Mouse (Mus musculus) hindbrain, embryonic 13.5 days (tissue): ENCODE results near the gene Taf9. TPM values are rescaled to one million over a fixed set of nuclear protein-coding genes. Genes with fewer than 3 reads are reported as not detected.

ENCODE experiments used
- ATAC-seq: fragments of 200-750 bp; cut with Nextera tagmentation; 2 replicates; pipeline ENCODE4 v1.8.0; 2017; ENCODE audit warnings: moderate TSS enrichment; ENCODE audit not compliant: low FRiP score
- H3K27ac ChIP-seq: fragments of 300-500 bp; sonication (generic); 2 replicates; pipeline ENCODE4 v1.5.1; 2015; ENCODE audit warnings: inconsistent platforms, mild to moderate bottlenecking, moderate library complexity
- H3K27me3 ChIP-seq: fragments of 300-500 bp; sonication (generic); 2 replicates; pipeline ENCODE4 v1.6.1; 2015; ENCODE audit warnings: mild to moderate bottlenecking, inconsistent platforms
- H3K36me3 ChIP-seq: fragments of 300-500 bp; sonication (generic); 2 replicates; pipeline ENCODE4 v1.6.1; 2015; ENCODE audit warnings: mild to moderate bottlenecking, inconsistent platforms
- H3K4me1 ChIP-seq: fragments of 300-500 bp; sonication (generic); replicated peaks from 2 replicates; pipeline ENCODE4 v1.6.1; 2015; ENCODE audit warnings: inconsistent platforms
- H3K4me2 ChIP-seq: fragments of 300-500 bp; sonication (generic); 2 replicates; pipeline ENCODE4 v1.6.1; 2015; ENCODE audit warnings: inconsistent platforms, mild to moderate bottlenecking, moderate library complexity
- H3K4me3 ChIP-seq: fragments of 300-500 bp; sonication (generic); 2 replicates; pipeline ENCODE4 v1.5.1; 2015; ENCODE audit warnings: mild to moderate bottlenecking, inconsistent platforms
- H3K9ac ChIP-seq: fragments of 300-500 bp; sonication (generic); 2 replicates; pipeline ENCODE4 v1.6.1; 2015; ENCODE audit warnings: mild to moderate bottlenecking, inconsistent platforms
- H3K9me3 ChIP-seq: fragments of 300-500 bp; sonication (generic); 2 replicates; pipeline ENCODE4 v1.6.1; 2016; ENCODE audit warnings: inconsistent platforms
- WGBS: fragments of 180-500 bp; shearing (Covaris S2); methylation state at CpG from one replicate; pipeline ENCODE4 v1.1.7; 2015; 5-methylcytosine and 5-hydroxymethylcytosine counted together
- polyA plus RNA-seq: library from polyadenylated mRNA; unstranded; fragments of >200 nt; fragmentation: Nextera tagmentation; extraction: Ambion mirVana; gene quantifications from 2 replicates; pipeline ENCODE4 v1.2.1, GENCODE M21; 2015

Gene Taf9
- polyA plus RNA-seq, 1 experiment from 2014 or later, result 21.2 TPM

- 87% methylated on average over 4 of the region's 4 CpGs for WGBS
- Histone ChIP-seq H3K9me3 (no peaks in the 10 kb centered on the region), H3K4me3 (no peak overlapping the region), H3K9ac (no peak overlapping the region), H3K36me3 (peaks cover 76% of the 10 kb centered on the region), H3K4me1 (no peaks in the 10 kb centered on the region), H3K27me3 (peaks cover 14% of the 10 kb centered on the region), H3K27ac (no peak overlapping the region), H3K4me2 (no peak overlapping the region)
- ATAC-seq, result no peak
Observed at GRCm38 (mm10) chr13:100622241-100622640, 29.1 kb upstream of the Taf9 start.

DNA sequence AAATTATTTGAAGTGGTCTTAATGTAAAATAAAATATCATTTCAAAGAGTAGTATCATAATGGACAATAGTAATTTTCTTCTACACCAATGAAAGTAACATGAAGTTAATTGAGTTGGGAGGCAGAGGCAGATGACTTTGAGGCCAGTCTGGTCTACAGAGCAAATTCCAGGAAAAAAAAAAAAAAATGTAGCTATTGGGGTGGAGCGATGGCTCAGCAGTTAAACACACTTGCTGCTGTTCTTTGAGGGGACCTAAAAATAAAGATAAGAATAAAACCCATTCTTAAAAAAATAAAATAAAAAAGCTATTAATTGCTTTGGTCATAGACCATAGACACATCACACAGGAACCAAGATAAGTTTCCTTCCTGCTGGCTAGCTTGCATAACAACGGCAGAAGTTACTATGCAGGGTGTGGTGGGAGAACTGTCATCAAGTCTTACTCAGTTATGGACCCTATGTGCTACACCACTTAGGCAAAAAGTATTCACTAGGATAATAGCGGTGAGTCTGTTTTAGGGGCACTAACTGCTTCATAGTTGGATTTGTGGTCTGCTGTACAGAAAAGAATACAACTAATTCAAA, 17.2 kb upstream of the Taf9 start:
- H3K4me3 ChIP-seq, result no peak overlapping the region
- peaks cover 65% of the 10 kb centered on the region for H3K36me3 ChIP-seq
- no peak for ATAC-seq
- H3K9me3 ChIP-seq, result no peaks in the 10 kb centered on the region
- H3K27ac ChIP-seq, result no peak overlapping the region
- H3K4me1 ChIP-seq, result no peaks in the 10 kb centered on the region
- no peak overlapping the region for H3K9ac ChIP-seq
- no peaks in the 10 kb centered on the region for H3K27me3 ChIP-seq
- H3K4me2 ChIP-seq, result no peak overlapping the region
- 95% methylated on average over 3 of the region's 3 CpGs for WGBS

GRCm38 (mm10) chr13:100642471-100643209, 8.7 kb upstream of the Taf9 start:
- Histone ChIP-seq H3K36me3 (peaks cover 86% of the 10 kb centered on the region), H3K9ac (no peak overlapping the region), H3K27me3 (no peaks in the 10 kb centered on the region), H3K9me3 (no peaks in the 10 kb centered on the region), H3K4me2 (no peak overlapping the region), H3K4me3 (no peak overlapping the region), H3K27ac (no peak overlapping the region), H3K4me1 (no peaks in the 10 kb centered on the region)
- WGBS, result 94% methylated on average over 4 of the region's 4 CpGs
- no peak for ATAC-seq

DNA sequence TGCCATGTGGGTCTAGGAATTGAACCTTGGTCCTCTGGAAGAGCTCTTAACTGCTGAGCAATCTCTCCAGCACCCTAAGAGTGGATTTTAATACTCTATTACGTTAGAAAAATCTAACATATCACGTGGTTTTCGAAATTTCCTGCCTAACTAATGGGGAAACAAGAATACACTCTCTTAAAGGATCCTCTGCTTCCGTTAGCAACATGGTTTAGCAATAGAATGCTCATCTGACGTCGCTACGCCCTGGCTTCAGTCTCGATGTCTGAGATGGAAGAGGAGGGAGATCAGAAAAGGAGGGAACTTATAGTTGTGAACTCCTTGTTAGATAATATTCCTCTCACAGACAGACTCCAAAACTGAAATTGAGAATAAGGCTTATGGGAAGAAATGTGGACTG, 3.2 kb upstream of the Taf9 start:
- Histone ChIP-seq H3K9ac (no peak overlapping the region), H3K4me1 (peaks cover 12% of the 10 kb centered on the region), H3K27ac (no peak overlapping the region), H3K36me3 (peaks cover 44% of the 10 kb centered on the region), H3K4me3 (no peak overlapping the region), H3K27me3 (no peaks in the 10 kb centered on the region), H3K4me2 (no peak overlapping the region), H3K9me3 (no peaks in the 10 kb centered on the region)
- no peak for ATAC-seq
- WGBS, result 96% methylated on average over 8 of the region's 8 CpGs

GRCm38 (mm10) chr13:100650550-100651438, 585 bp upstream of the Taf9 start, which contains the start of the genes Ak6 and Rad17:
TSS of gene Ak6 (plus strand) at chr13:100650979.
TSS of gene Rad17 (minus strand) at chr13:100651051.
- H3K27ac ChIP-seq, result peak within 1 kb of the TSS; percentile 97
- H3K9me3 ChIP-seq, result no peaks in the 10 kb centered on the region
- H3K4me1 ChIP-seq, result peaks cover 12% of the 10 kb centered on the region
- H3K27me3 ChIP-seq, result no peaks in the 10 kb centered on the region
- H3K36me3 ChIP-seq, result peaks cover 21% of the 10 kb centered on the region
- H3K4me2 ChIP-seq, result peak within 1 kb of the TSS; percentile 89
- peak; percentile 98 for ATAC-seq
- peak within 1 kb of the TSS; percentile 93 for H3K4me3 ChIP-seq
- under 1% methylated on average over 64 of the region's 73 CpGs for WGBS
- H3K9ac ChIP-seq, result peak within 1 kb of the TSS; percentile 94

GRCm38 (mm10) chr13:100658091-100658490, 6.7 kb downstream of the Taf9 start:
- 93% methylated on average over 5 of the region's 5 CpGs for WGBS
- Histone ChIP-seq H3K9me3 (no peaks in the 10 kb centered on the region), H3K9ac (no peak overlapping the region), H3K4me3 (no peak overlapping the region), H3K27ac (no peak overlapping the region), H3K4me1 (no peaks in the 10 kb centered on the region), H3K4me2 (no peak overlapping the region), H3K36me3 (peaks cover 13% of the 10 kb centered on the region), H3K27me3 (no peaks in the 10 kb centered on the region)
- no peak for ATAC-seq

DNA sequence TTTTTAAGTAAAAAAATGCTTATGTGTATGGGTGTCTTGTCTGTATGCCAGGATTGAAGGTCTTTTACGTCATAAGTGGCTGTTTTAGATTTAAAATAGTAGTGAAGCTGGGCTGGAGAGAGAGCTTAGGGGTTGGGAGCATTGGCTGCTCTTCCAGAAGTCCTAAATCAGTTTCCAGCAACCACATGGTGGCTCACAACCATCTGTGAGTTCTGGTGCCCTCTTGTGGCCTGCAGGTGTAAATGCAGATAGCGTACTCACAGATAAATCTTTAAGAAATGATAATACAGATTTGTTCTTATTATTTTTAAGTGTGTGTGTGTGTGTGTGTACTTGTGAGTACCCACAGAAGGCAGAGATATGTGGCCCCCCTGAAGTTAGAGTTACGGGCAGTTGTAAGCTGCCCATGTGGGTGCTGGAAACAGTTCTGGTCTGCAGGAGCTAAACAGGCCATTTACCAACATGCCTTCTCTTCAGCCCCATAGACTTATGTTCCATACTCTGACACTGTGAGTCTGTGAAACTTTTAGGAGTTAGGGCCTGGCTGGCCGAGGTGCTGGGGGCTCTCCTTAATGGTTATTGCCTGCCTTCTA, 8.6 kb downstream of the Taf9 start:
- H3K4me3 ChIP-seq, result no peak overlapping the region
- H3K36me3 ChIP-seq, result peaks cover 18% of the 10 kb centered on the region
- H3K4me1 ChIP-seq, result no peaks in the 10 kb centered on the region
- no peak overlapping the region for H3K27ac ChIP-seq
- ATAC-seq, result 0 out of 2 replicates have a peak, but pooled peaks have one; percentile 13
- H3K9me3 ChIP-seq, result no peaks in the 10 kb centered on the region
- no peaks in the 10 kb centered on the region for H3K27me3 ChIP-seq
- no peak overlapping the region for H3K9ac ChIP-seq
- 48% methylated on average over 4 of the region's 4 CpGs for WGBS
- H3K4me2 ChIP-seq, result no peak overlapping the region

GRCm38 (mm10) chr13:100669291-100670022, 18.1 kb downstream of the Taf9 start, which contains the start of gene Ccdc125:
TSS of gene Ccdc125 (plus strand) at chr13:100669717.
- Histone ChIP-seq H3K4me3 (peak within 1 kb of the TSS; percentile 50), H3K9me3 (no peaks in the 10 kb centered on the region), H3K4me2 (peak within 1 kb of the TSS; percentile 84), H3K4me1 (peaks cover 8% of the 10 kb centered on the region), H3K27me3 (peaks cover 10% of the 10 kb centered on the region), H3K36me3 (peaks cover 13% of the 10 kb centered on the region), H3K9ac (peak within 1 kb of the TSS; percentile 74), H3K27ac (no peak within 1 kb of the TSS)
- WGBS, result under 1% methylated on average over 44 of the region's 44 CpGs
- peak; percentile 76 for ATAC-seq

DNA sequence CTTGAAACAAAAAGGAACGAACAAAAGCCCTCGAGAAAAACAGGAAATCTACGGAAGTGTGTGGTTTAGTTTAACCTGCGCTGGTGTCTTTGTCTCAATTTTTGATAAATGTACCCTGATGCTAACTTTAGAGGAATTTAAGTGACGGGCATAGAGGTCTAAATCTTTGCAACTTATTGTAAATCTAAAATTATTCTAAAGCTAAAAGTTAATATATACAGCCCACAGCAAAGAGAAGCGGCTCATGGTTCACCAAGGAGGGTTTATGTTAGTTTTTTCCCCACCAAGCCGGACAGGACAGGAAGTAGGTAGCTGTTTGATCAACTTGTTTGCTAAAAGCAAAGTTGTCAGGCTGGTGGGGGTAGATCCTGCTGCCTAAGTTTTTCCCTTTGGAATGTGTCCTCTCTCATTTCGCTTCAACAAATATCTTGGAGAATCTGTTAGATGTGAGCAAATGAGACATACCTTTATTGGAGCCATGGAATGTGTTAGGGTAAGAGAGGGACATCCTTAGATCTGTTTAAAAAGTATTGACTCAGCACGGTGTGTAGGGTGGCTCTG, 18.9 kb downstream of the Taf9 start:
- Histone ChIP-seq H3K27ac (no peak overlapping the region), H3K4me2 (peak overlapping the region; percentile 84), H3K4me1 (peaks cover 8% of the 10 kb centered on the region), H3K9ac (no peak overlapping the region), H3K4me3 (peak overlapping the region; percentile 50), H3K36me3 (peaks cover 13% of the 10 kb centered on the region), H3K9me3 (no peaks in the 10 kb centered on the region), H3K27me3 (peaks cover 10% of the 10 kb centered on the region)
- WGBS, result 68% methylated on average over 9 of the region's 9 CpGs
- no peak for ATAC-seq

- Histone ChIP-seq H3K4me1 (no peaks in the 10 kb centered on the region), H3K4me2 (no peak overlapping the region), H3K9me3 (no peaks in the 10 kb centered on the region), H3K27me3 (peaks cover 1% of the 10 kb centered on the region; the same call in 1 of the 2 replicates), H3K36me3 (no peaks in the 10 kb centered on the region), H3K4me3 (no peak overlapping the region), H3K9ac (no peak overlapping the region), H3K27ac (no peak overlapping the region)
- WGBS, result 86% methylated on average over 15 of the region's 15 CpGs
- ATAC-seq, result no peak
Observed at GRCm38 (mm10) chr13:100675936-100676635, 24.7 kb downstream of the Taf9 start.

GRCm38 (mm10) chr13:100681615-100682014, 30.2 kb downstream of the Taf9 start:
- no peak for ATAC-seq
- 88% methylated on average over 8 of the region's 8 CpGs for WGBS
- H3K9me3 ChIP-seq, result no peaks in the 10 kb centered on the region
- H3K4me1 ChIP-seq, result no peaks in the 10 kb centered on the region
- H3K4me3 ChIP-seq, result no peak overlapping the region
- H3K27ac ChIP-seq, result no peak overlapping the region
- H3K27me3 ChIP-seq, result no peaks in the 10 kb centered on the region
- H3K36me3 ChIP-seq, result no peaks in the 10 kb centered on the region
- no peak overlapping the region for H3K4me2 ChIP-seq
- H3K9ac ChIP-seq, result no peak overlapping the region
